Mouse (Mus musculus) heart, postnatal 4 days (tissue): ENCODE measurements around the gene Taldo1. TPM values are rescaled to one million over a fixed set of nuclear protein-coding genes. Genes with fewer than 3 reads are reported as not detected.
A peak's percentile ranks its signal among the peaks of the same experiment; 100 is the strongest.
"Not testable (repeated sequence)": the region's sequence is repeated elsewhere in the genome, so short reads cannot be mapped to it uniquely, and the experiment has no call there.

Source experiments
- DNase-seq: peaks from one replicate; pipeline ENCODE4 v3.0.0; 2021
- total RNA-seq, 2 experiments: library from RNA; stranded (reverse); gene quantifications; 2 replicates each; pipeline ENCODE4 v1.2.3; 2021

Taldo1 gene
- total RNA-seq, 2 experiments from 2014 or later = 126 to 134 TPM

DNA sequence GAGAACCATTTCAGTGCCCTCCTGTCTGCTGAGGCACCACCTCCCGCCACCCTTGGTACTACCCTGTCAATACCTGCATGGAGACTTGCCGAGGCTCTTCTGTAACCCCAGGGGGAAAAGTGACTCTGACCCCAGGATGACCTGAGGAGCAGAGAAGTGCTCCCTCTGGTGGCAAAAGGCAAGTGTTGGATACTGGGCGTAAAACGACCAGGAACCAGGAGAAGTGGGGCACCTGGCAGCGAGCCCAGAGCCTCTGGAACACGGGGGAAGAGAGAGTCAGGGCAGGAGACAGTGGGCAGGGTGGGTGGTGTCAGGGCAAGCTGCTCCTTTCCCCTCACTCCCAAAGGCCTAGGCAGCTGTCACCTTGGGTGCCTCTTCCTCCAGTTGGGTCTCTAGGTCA lies 48.6 kb downstream of the Taldo1 start:
- DNase-seq = peak; percentile 79

DNA sequence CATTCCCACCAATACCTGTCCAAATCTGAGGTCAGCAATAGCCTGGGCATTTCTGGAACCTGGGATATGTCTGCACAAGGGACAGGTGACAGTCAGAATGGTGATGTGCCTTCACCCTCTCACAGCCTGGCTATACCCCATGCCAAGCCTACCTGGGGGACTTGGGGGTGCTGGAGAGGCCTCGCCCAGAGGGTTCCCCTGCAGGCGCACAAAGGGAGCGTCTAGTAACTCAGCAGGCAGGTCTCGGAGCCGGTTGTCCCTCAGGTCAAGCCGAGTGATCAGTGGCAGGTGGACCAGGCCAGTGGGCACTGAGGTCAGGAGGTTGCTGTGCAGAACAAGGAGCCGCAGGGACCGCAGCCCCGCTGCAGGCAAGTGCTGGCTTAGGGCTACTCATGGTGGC lies 49.5 kb downstream of the Taldo1 start:
- DNase-seq = no peak

DNA sequence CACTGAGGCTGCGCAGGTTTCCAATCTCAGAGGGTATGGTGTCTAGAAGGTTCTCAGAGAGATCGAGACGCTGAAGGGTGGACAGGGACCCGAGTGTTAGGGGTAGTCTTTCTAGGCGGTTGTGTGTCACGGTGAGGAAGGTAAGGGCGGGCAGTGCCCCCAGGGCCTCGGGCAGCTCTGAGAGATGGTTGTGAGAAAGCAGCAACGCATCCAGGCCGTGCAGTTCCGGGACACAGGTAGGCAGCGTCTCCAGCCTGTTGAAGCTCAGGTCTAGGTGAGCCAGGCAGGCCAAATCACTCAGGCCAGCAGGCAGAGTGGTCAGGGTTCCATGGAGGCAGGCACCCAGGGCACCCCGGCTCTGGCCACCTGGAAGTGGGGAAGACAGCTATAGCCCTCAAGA lies 50.2 kb downstream of the Taldo1 start:
- DNase-seq = no peak

DNA sequence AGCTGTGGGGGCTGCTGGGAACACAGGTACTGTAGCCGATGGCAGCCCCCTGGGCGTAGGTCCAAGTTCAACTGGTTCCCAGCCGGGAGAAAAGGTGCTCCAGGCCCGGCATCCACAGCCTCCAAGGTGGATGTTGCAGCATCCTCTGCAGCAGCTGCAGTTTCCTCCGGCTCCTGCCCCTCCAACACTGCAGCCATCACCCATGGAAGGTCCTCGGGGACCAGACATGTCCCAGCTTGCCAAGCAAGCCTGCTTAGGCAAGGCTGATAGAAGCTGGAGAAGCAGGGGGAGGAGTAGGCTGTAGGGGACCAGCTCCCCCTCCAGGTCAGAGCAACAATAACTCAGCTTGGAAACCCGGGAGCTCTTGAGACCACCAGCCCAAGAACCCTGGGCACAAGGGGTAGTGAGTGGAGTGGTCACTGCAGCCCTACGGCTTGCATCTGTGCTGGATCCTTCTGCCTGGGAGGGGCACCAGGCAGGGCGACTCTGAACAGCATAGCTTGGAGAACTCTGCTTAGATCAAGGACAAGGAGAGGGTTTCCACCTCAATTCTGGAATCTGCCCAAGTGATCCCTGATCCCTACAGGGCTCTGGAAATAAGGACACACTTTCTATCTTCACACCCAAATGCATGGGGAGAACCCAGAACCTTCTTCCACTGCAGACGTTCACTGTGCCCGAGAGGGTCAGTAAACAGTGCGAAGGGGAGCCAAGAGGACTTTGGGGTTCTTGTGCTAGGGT lies 51.3 kb downstream of the Taldo1 start:
- DNase-seq = peak; percentile 47

GRCm38 (mm10) chr7:141443828-141444237 lies 51.8 kb downstream of the Taldo1 start, which contains the start of gene Pidd1:
Gene Pidd1, minus strand, starts transcription at chr7:141444025.
- peak; percentile 78 for DNase-seq

GRCm38 (mm10) chr7:141446374-141446773 lies 54.4 kb downstream of the Taldo1 start:
- DNase-seq = not testable (repeated sequence)

DNA sequence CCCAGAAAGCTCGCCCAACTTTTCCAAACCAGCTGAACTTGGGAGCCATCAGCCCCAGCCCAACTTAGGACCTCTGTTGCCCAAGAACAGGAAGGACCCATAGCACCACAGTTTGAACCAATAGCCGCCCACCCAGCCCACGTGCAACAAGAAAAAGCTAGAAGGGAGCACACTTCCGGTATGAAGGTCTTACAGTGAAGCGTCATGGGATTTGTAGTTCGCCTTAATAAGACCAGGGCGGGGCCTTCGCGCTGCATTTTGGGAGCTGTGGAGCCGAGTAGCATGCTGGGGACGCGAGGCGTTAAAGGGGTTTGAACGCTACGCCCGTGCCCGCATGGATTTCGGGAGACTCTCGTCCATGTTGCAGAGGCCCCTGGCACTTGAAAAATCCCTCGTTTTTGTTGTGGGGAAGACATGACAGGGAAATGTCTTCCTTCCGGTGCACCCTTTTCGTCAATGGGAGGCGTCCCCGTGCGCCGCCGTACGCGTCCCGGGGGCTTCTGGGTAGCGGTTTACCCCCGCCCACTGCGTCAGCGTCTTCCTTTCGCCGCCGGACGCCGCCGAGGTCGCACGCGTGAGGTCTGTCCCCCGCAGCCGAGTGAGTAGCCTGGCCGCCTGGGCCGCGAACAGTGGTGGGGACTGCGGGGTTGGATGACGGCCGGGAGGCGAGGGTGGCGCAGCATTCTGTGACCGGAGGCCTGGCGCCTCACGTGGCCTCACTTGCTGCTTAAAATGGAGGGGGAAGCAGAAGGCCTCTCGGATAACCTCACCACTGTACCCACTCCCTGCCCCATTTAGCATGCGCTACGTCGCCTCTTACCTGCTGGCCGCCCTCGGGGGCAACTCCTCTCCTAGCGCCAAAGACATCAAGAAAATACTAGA lies 55.4 kb downstream of the Taldo1 start, which contains the start of gene Rplp2:
TSS of gene Rplp2 (plus strand) at position 261 of the 882 bp plus-strand sequence.
- DNase-seq = peak; percentile 94

DNA sequence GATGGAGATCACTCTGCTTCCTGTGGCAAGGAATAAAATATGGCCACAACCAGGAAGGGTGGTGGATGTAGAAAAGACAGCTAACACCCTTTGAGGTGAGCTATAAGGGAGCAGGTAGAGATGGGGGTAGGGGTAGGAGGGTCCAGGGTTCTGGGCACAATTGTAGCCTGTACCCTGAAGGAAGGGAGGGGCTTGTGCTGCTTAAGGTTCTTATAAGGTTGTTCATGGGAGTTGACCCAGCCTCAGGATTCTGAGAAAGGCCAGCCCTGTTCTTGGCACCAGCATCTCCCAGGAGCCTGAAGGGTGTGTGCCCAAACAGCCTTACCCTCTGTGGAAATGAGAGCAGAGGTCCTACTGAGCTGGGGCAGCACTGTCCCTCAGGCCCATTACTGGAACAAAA lies 59.9 kb downstream of the Taldo1 start:
- peak; percentile 9 for DNase-seq

Other genes with a start within 250 kb of the Taldo1 start
- gene Rnh1, start 219.3 kb upstream of the Taldo1 start, total RNA-seq = 10 to 100 TPM; 73.9 to 84.0 TPM
- 100 to 1,000 TPM; 105 to 119 TPM for gene Hras, start 198.2 kb upstream of the Taldo1 start, total RNA-seq
- gene Lrrc56, start 198.0 kb upstream of the Taldo1 start, total RNA-seq = 1 to 10 TPM; 4.3 to 4.5 TPM
- gene Lmntd2, start 178.1 kb upstream of the Taldo1 start, total RNA-seq = not detected
- 1 to 10 TPM; 4.1 to 6.1 TPM for gene Rassf7, start 176.3 kb upstream of the Taldo1 start, total RNA-seq
- 10 to 100 TPM; 44.3 to 52.2 TPM for gene Phrf1, start 163.4 kb upstream of the Taldo1 start, total RNA-seq
- 1 to 10 TPM; 1.3 to 1.4 TPM for gene Irf7, start 125.7 kb upstream of the Taldo1 start, total RNA-seq
- not detected for gene Cdhr5, start 115.4 kb upstream of the Taldo1 start, total RNA-seq
- not detected for gene Sct, start 113.1 kb upstream of the Taldo1 start, total RNA-seq
- gene Drd4, start 100.2 kb upstream of the Taldo1 start, total RNA-seq = not detected
- 10 to 100 TPM; 27.8 to 30.6 TPM for gene Deaf1, start 64.5 kb upstream of the Taldo1 start, total RNA-seq
- 10 to 100 TPM; 15.9 to 16.3 TPM for gene Tmem80, start 64.5 kb upstream of the Taldo1 start, total RNA-seq
- gene Eps8l2, start 53.3 kb upstream of the Taldo1 start, total RNA-seq = 1 to 10 TPM; 1.9 TPM
- gene Gatd1, start 21.9 kb downstream of the Taldo1 start, total RNA-seq = 10 to 100 TPM; 12.5 to 12.9 TPM
- gene Cend1, start 37.3 kb downstream of the Taldo1 start, total RNA-seq = 1 to 10 TPM; 1.5 to 1.6 TPM
- gene Slc25a22, start 45.7 kb downstream of the Taldo1 start, total RNA-seq = 10 to 100 TPM; 30.5 to 32.3 TPM
- gene Pidd1, start 51.8 kb downstream of the Taldo1 start, total RNA-seq = 1 to 10 TPM; 5.9 to 6.4 TPM
- gene Rplp2, start 55.2 kb downstream of the Taldo1 start, total RNA-seq = 1,000 to 10,000 TPM; 1,146 to 1,184 TPM
- 100 to 1,000 TPM; 118 to 127 TPM for gene Pnpla2, start 63.0 kb downstream of the Taldo1 start, total RNA-seq
- 10 to 100 TPM; 17.6 to 20.1 TPM for gene Cracr2b, start 68.9 kb downstream of the Taldo1 start, total RNA-seq
- 100 to 1,000 TPM; 229 to 230 TPM for gene Cd151, start 75.2 kb downstream of the Taldo1 start, total RNA-seq
- 10 to 100 TPM; 49.6 to 52.4 TPM for gene Polr2l, start 82.9 kb downstream of the Taldo1 start, total RNA-seq
- 10 to 100 TPM; 37.2 to 38.0 TPM for gene Tspan4, start 83.0 kb downstream of the Taldo1 start, total RNA-seq
- 10 to 100 TPM; 36.5 to 36.6 TPM for gene Chid1, start 147.7 kb downstream of the Taldo1 start, total RNA-seq
- gene Ap2a2, start 170.0 kb downstream of the Taldo1 start, total RNA-seq = 10 to 100 TPM; 61.1 to 61.4 TPM